Mouse (Mus musculus) mouse trophoblast stem cell (cell line): ENCODE data around the gene Icosl.
"Not testable (repeated sequence)": the region's sequence is repeated elsewhere in the genome, so short reads cannot be mapped to it uniquely, and the experiment has no call there.

Experiments
- in situ Hi-C, 2 experiments: fragments of 300-500 bp; cut with MseI, MboI; formaldehyde crosslinking; loops; 2 replicates in 1 of 2; 3 replicates in 1 of 2; pipeline ENCODE4 v1.15.1; 2025

The Icosl gene

GRCm38 (mm10) chr10:78074151-78074550 lies 5.0 kb downstream of the Icosl start:
- in situ Hi-C loops: no loop called here

DNA sequence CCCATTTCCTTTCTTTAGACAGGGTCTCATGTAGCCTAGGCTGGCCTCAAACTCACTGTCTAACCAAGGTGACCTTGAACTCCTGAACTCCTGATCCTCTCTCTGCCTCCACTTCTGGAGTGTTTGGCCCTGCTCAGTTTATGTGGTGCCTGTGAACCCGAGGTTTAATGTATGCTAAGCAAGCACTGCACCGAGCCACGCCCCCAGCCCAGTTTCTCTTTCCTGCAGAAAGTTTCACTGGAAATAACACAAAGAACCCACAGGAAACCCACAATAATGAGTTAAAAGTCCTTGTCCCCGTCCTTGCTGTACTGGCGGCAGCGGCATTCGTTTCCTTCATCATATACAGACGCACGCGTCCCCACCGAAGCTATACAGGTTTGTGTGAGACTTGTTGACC lies 5.9 kb downstream of the Icosl start:
- in situ Hi-C loops: no loop called here

GRCm38 (mm10) chr10:78077862-78078261 lies 8.8 kb downstream of the Icosl start:
- in situ Hi-C loops: no loop called here

GRCm38 (mm10) chr10:78078276-78078675 lies 9.2 kb downstream of the Icosl start:
- in situ Hi-C loops: no loop called here

DNA sequence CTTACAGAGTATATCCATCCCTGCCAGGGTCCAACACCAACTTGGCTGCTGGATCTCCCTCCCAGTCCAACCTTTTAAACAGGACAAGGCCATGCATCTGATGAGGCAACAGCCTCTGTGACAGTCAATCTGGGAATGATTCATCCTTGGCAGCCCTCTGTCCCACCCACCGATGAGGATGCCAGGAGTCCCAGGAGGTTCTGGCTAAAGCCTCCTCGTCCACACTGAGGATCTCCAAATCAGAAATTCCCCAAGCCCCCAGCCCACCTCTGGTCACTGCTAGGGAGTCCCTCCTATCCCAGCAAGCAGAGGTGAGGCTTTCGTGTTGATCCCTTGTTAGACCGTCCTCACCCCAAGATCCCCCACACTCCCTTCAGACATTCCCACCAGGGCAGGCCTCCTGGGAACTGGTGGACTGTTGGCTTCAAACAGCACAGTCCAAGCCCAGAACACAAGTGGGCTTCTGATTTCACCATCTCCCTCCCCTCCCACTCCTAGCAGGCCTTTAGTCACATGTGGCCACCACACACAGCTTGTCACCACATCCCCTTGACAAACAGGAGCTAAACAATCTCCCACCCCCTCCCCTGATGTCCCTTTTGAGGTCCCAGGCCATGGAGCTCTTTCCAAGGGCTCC lies 11.0 kb downstream of the Icosl start:
- in situ Hi-C loops: loop anchor here in 1 of 2 experiments (10.0 kb wide), 1 partner anchor 65 kb away; no protein-coding TSS in a partner anchor

GRCm38 (mm10) chr10:78084073-78084472 lies 15.0 kb downstream of the Icosl start:
- in situ Hi-C loops: loop anchor here in 1 of 2 experiments (10.0 kb wide), 1 partner anchor 61 kb away; no protein-coding TSS in a partner anchor

- in situ Hi-C loops: loop anchor here in 1 of 2 experiments (10.0 kb wide), 1 partner anchor 59 kb away; no protein-coding TSS in a partner anchor
These were observed 16.6 kb downstream of the Icosl start for GRCm38 (mm10) chr10:78085711-78086110.

DNA sequence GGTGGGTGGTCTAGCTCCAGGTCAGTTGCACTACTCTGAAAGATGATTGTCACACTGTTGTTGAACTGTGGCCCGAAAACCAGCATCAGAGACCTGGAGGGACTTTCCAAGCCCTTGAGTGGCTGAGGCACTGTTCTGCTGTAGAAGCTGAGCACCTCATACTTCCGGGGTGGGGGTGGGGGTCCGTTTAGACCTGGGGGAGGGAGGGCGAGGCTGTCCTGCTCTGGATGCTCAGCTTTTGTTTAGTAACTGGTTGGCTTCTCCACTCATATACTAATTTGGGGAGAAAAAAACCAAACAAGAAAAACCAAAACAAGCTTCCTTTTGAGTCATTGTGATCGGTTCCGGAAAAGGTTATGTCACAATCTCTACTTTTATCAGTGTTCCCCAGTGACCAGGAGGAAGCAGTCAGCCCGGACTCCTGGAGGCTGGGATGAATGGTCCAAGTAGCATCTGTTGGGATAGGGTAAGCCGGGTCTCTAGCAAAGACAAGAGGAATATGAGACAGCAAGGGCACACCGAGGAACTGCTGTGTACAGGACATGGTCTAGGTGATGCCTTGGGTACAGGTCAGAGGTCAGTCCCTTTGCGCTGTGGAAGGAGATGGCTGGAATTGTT lies 17.5 kb downstream of the Icosl start:
- in situ Hi-C loops: loop anchor here in 1 of 2 experiments (10.0 kb wide), 1 partner anchor 58 kb away; no protein-coding TSS in a partner anchor

DNA sequence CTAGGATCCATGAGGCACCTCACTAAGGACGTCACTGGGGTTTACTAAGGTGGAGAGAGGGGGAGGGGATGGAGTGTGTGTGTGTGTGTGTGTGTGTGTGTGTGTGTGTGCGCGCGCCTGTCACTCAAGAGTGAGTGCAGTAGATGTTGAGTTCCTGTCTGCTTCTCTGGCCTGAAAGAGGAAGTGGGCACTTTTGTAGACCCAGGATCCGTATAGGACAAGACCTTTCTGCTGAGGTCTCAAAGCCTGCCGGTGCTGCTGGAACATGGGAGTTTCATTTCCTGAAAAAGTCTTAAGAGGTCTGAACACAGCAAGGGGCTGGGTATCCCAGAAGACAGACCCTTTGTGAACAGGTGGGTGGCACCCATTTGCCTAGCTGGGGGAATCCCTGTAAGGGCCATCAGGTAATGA lies 18.0 kb downstream of the Icosl start:
- in situ Hi-C loops: loop anchor here in 1 of 2 experiments (10.0 kb wide), 1 partner anchor 58 kb away; no protein-coding TSS in a partner anchor

GRCm38 (mm10) chr10:78090246-78090645 lies 21.1 kb downstream of the Icosl start:
- in situ Hi-C loops: no loop called here

GRCm38 (mm10) chr10:78090706-78091491 lies 21.8 kb downstream of the Icosl start:
- in situ Hi-C loops: no loop called here

- in situ Hi-C loops: no loop called here
These were observed 23.0 kb downstream of the Icosl start for GRCm38 (mm10) chr10:78091865-78092724.

DNA sequence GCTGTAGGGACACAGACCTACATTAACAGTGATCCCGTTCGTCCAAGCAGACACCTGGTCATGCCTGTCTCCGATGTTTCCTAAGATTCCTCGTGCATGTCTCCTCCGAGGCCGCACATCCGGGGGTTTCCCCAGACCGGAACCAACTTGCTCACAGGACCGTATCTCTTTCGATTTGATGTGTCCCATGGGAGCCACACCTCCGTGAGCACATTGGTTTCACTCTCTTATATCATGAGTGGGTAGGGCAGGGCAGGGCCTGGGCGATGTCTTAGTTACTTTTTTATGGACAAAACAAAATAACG lies 23.6 kb downstream of the Icosl start:
- in situ Hi-C loops: no loop called here

GRCm38 (mm10) chr10:78095221-78095620 lies 26.1 kb downstream of the Icosl start:
- in situ Hi-C loops: no loop called here

GRCm38 (mm10) chr10:78095954-78096931 lies 27.1 kb downstream of the Icosl start:
- in situ Hi-C loops: no loop called here

GRCm38 (mm10) chr10:78099860-78100259 lies 30.8 kb downstream of the Icosl start:
- in situ Hi-C loops: not testable (repeated sequence)

GRCm38 (mm10) chr10:78100989-78101780 lies 32.1 kb downstream of the Icosl start:
- in situ Hi-C loops: no loop called here

DNA sequence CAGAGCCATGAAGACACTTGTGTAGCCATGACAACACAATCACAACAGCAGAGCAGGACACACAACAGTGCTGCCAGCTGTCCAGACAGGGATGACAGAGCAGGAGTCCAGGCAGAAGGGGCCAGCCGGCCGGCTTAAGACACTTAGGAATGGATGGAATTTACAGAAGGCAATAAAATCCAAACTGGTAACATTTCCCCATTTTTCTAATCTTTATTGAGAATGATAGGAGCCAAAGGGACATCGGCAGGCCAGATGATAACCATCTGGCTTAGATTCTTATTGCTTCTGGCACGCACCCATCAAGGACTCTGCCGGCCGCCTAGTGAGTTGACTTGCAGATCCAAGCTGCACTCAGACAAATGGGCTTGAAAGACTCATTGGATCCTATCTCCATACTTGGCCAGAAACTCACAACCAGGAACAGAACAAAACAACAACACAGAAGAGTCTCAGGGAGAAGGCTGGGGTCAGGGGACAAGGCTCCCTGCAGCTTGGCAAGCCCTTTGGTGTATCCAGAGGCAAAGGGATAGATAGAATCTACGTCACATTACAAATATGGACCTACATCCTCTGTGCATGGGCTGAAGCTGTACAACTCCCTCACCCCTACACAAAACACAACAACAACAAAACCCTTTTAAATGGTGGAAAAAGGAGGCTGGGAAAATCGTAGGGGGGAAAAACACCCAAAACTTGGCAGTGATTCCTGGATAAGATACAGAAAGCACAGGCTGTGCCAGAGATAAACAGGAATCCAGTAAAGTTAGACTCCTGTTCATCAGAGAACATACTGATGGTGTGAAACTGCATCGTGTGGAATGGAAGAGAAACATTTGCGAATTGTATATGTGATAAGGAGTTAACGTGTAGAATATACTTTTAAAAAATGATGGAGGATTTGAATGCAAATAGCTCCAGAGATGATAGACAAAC lies 35.7 kb downstream of the Icosl start:
- in situ Hi-C loops: no loop called here
